Mouse (Mus musculus): ENCODE data around the gene Krtdap. TPM values are rescaled to one million over a fixed set of nuclear protein-coding genes. Genes with fewer than 3 reads are reported as not detected.

The Krtdap gene
- polyA plus RNA-seq, 1 experiment, result not detected

- TF ChIP-seq POLR2A (IDR thresholded peaks at IDR 0.05; ENCODE audit: low read depth, low read length) (no peak), CTCF (IDR thresholded peaks at IDR 0.05; ENCODE audit: borderline replicate concordance, insufficient read depth, low read length) (no peak)
- no peak overlapping the region for H3K4me3 ChIP-seq (ENCODE audit: insufficient read depth, low read length)
- H3K27ac ChIP-seq (ENCODE audit: insufficient read depth, low read length), result no peak overlapping the region
- H3K4me1 ChIP-seq (ENCODE audit: control insufficient read depth, insufficient read depth, low read length), result no peaks in the 10 kb centered on the region
Observed at GRCm38 (mm10) chr7:30785154-30785553, 2.5 kb upstream of the Krtdap start.

GRCm38 (mm10) chr7:30785721-30786546, 1.8 kb upstream of the Krtdap start:
- TF ChIP-seq POLR2A (IDR thresholded peaks at IDR 0.05; ENCODE audit: low read depth, low read length) (no peak), CTCF (IDR thresholded peaks at IDR 0.05; ENCODE audit: borderline replicate concordance, insufficient read depth, low read length) (no peak)
- Histone ChIP-seq H3K4me3 (ENCODE audit: insufficient read depth, low read length) (no peak overlapping the region), H3K4me1 (ENCODE audit: control insufficient read depth, insufficient read depth, low read length) (no peaks in the 10 kb centered on the region), H3K27ac (ENCODE audit: insufficient read depth, low read length) (no peak overlapping the region)

GRCm38 (mm10) chr7:30790141-30790540, 2.4 kb downstream of the Krtdap start:
- no peaks in the 10 kb centered on the region for H3K4me1 ChIP-seq (ENCODE audit: control insufficient read depth, insufficient read depth, low read length)

GRCm38 (mm10) chr7:30791921-30792320, 4.2 kb downstream of the Krtdap start:
- Histone ChIP-seq H3K27ac (ENCODE audit: insufficient read depth, low read length) (no peak overlapping the region), H3K4me1 (ENCODE audit: control insufficient read depth, insufficient read depth, low read length) (no peaks in the 10 kb centered on the region), H3K4me3 (ENCODE audit: insufficient read depth, low read length) (no peak overlapping the region)
- TF ChIP-seq POLR2A (IDR thresholded peaks at IDR 0.05; ENCODE audit: low read depth, low read length), result no peak
- no peak for TF ChIP-seq CTCF (IDR thresholded peaks at IDR 0.05; ENCODE audit: borderline replicate concordance, insufficient read depth, low read length)

More at GRCm38 (mm10) chr7:30790141-30790540, 2.4 kb downstream of the Krtdap start:
- TF ChIP-seq POLR2A (IDR thresholded peaks at IDR 0.05; ENCODE audit: low read depth, low read length) (no peak), CTCF (IDR thresholded peaks at IDR 0.05; ENCODE audit: borderline replicate concordance, insufficient read depth, low read length) (no peak)
- Histone ChIP-seq H3K27ac (ENCODE audit: insufficient read depth, low read length) (no peak overlapping the region), H3K4me3 (ENCODE audit: insufficient read depth, low read length) (no peak overlapping the region)

GRCm38 (mm10) chr7:30794921-30795320, 7.2 kb downstream of the Krtdap start:
- H3K4me3 ChIP-seq (ENCODE audit: insufficient read depth, low read length), result no peak overlapping the region
- no peaks in the 10 kb centered on the region for H3K4me1 ChIP-seq (ENCODE audit: control insufficient read depth, insufficient read depth, low read length)
- no peak overlapping the region for H3K27ac ChIP-seq (ENCODE audit: insufficient read depth, low read length)
- TF ChIP-seq POLR2A (IDR thresholded peaks at IDR 0.05; ENCODE audit: low read depth, low read length) (no peak), CTCF (IDR thresholded peaks at IDR 0.05; ENCODE audit: borderline replicate concordance, insufficient read depth, low read length) (no peak)

GRCm38 (mm10) chr7:30796790-30797189, 9.1 kb downstream of the Krtdap start:
- no peak overlapping the region for H3K27ac ChIP-seq (ENCODE audit: insufficient read depth, low read length)
- H3K4me3 ChIP-seq (ENCODE audit: insufficient read depth, low read length), result no peak overlapping the region
- no peaks in the 10 kb centered on the region for H3K4me1 ChIP-seq (ENCODE audit: control insufficient read depth, insufficient read depth, low read length)
- TF ChIP-seq POLR2A (IDR thresholded peaks at IDR 0.05; ENCODE audit: low read depth, low read length) (no peak), CTCF (IDR thresholded peaks at IDR 0.05; ENCODE audit: borderline replicate concordance, insufficient read depth, low read length) (no peak)

- no peaks in the 10 kb centered on the region for H3K4me1 ChIP-seq (ENCODE audit: control insufficient read depth, insufficient read depth, low read length)
- TF ChIP-seq POLR2A (IDR thresholded peaks at IDR 0.05; ENCODE audit: low read depth, low read length) (no peak), CTCF (IDR thresholded peaks at IDR 0.05; ENCODE audit: borderline replicate concordance, insufficient read depth, low read length) (no peak)
- H3K4me3 ChIP-seq (ENCODE audit: insufficient read depth, low read length), result no peak overlapping the region
- H3K27ac ChIP-seq (ENCODE audit: insufficient read depth, low read length), result no peak overlapping the region
Observed at GRCm38 (mm10) chr7:30800653-30801052, 13.0 kb downstream of the Krtdap start.

GRCm38 (mm10) chr7:30803256-30803655, 15.6 kb downstream of the Krtdap start:
- TF ChIP-seq POLR2A (IDR thresholded peaks at IDR 0.05; ENCODE audit: low read depth, low read length), result no peak
- TF ChIP-seq CTCF (IDR thresholded peaks at IDR 0.05; ENCODE audit: borderline replicate concordance, insufficient read depth, low read length), result no peak
- no peaks in the 10 kb centered on the region for H3K4me1 ChIP-seq (ENCODE audit: control insufficient read depth, insufficient read depth, low read length)

GRCm38 (mm10) chr7:30804026-30804715, 16.5 kb downstream of the Krtdap start:
- TF ChIP-seq CTCF (IDR thresholded peaks at IDR 0.05; ENCODE audit: borderline replicate concordance, insufficient read depth, low read length) (no peak), POLR2A (IDR thresholded peaks at IDR 0.05; ENCODE audit: low read depth, low read length) (no peak)
- Histone ChIP-seq H3K27ac (ENCODE audit: insufficient read depth, low read length) (no peak overlapping the region), H3K4me1 (ENCODE audit: control insufficient read depth, insufficient read depth, low read length) (no peaks in the 10 kb centered on the region), H3K4me3 (ENCODE audit: insufficient read depth, low read length) (no peak overlapping the region)

More at GRCm38 (mm10) chr7:30803256-30803655, 15.6 kb downstream of the Krtdap start:
- H3K27ac ChIP-seq (ENCODE audit: insufficient read depth, low read length), result no peak overlapping the region
- H3K4me3 ChIP-seq (ENCODE audit: insufficient read depth, low read length), result no peak overlapping the region

- no peak overlapping the region for H3K27ac ChIP-seq (ENCODE audit: insufficient read depth, low read length)
- H3K4me3 ChIP-seq (ENCODE audit: insufficient read depth, low read length), result no peak overlapping the region
- TF ChIP-seq CTCF (IDR thresholded peaks at IDR 0.05; ENCODE audit: borderline replicate concordance, insufficient read depth, low read length), result no peak
- no peak for TF ChIP-seq POLR2A (IDR thresholded peaks at IDR 0.05; ENCODE audit: low read depth, low read length)
- no peaks in the 10 kb centered on the region for H3K4me1 ChIP-seq (ENCODE audit: control insufficient read depth, insufficient read depth, low read length)
Observed at GRCm38 (mm10) chr7:30805924-30806323, 18.2 kb downstream of the Krtdap start.

All from embryonic fibroblast, embryonic 13.5 days (primary cell).